Mouse (Mus musculus) cerebellum, adult 9-11 months (tissue): ENCODE measurements around the gene Ciita.
A peak's percentile ranks its signal among the peaks of the same experiment; 100 is the strongest.

Experiments
- DNase-seq: peaks from one replicate; pipeline ENCODE4 v3.0.0; 2022

The Ciita gene

GRCm38 (mm10) chr16:10520908-10521614 lies 41.2 kb downstream of the Ciita start:
- DNase-seq, result peak; percentile 69

GRCm38 (mm10) chr16:10522811-10523210 lies 43.0 kb downstream of the Ciita start:
- DNase-seq, result no peak

GRCm38 (mm10) chr16:10523650-10524049 lies 43.8 kb downstream of the Ciita start:
- no peak for DNase-seq

- DNase-seq, result no peak
Measured at GRCm38 (mm10) chr16:10524866-10525609, 45.2 kb downstream of the Ciita start.

- no peak for DNase-seq
Measured at GRCm38 (mm10) chr16:10525610-10525980, 45.7 kb downstream of the Ciita start.

- peak; percentile 65 for DNase-seq
Measured at GRCm38 (mm10) chr16:10527046-10527644, 47.3 kb downstream of the Ciita start.

GRCm38 (mm10) chr16:10528382-10528781 lies 48.5 kb downstream of the Ciita start:
- DNase-seq, result no peak

GRCm38 (mm10) chr16:10530179-10530578 lies 50.3 kb downstream of the Ciita start:
- no peak for DNase-seq

GRCm38 (mm10) chr16:10533781-10534180 lies 53.9 kb downstream of the Ciita start:
- no peak for DNase-seq

- DNase-seq, result peak; percentile 72
Measured at GRCm38 (mm10) chr16:10534567-10534966, 54.7 kb downstream of the Ciita start.

GRCm38 (mm10) chr16:10536323-10536722 lies 56.5 kb downstream of the Ciita start:
- no peak for DNase-seq

GRCm38 (mm10) chr16:10536961-10537360 lies 57.1 kb downstream of the Ciita start:
- no peak for DNase-seq

GRCm38 (mm10) chr16:10540763-10541597 lies 61.1 kb downstream of the Ciita start:
- peak; percentile 66 for DNase-seq

- DNase-seq, result peak; percentile 72
Measured at GRCm38 (mm10) chr16:10541598-10541930, 61.7 kb downstream of the Ciita start.

GRCm38 (mm10) chr16:10542266-10542665 lies 62.4 kb downstream of the Ciita start:
- DNase-seq, result peak; percentile 70

- peak; percentile 99 for DNase-seq
Measured at GRCm38 (mm10) chr16:10542698-10543365, 63.0 kb downstream of the Ciita start, which contains the start of gene Dexi. Dexi (minus strand) TSS chr16:10543054.

GRCm38 (mm10) chr16:10544995-10545622 lies 65.2 kb downstream of the Ciita start, which contains the start of gene Clec16a:
Clec16a (plus strand) TSS chr16:10545339.
- DNase-seq, result peak; percentile 97

- DNase-seq, result peak; percentile 67
Measured at GRCm38 (mm10) chr16:10546865-10547264, 67.0 kb downstream of the Ciita start.

- no peak for DNase-seq
Measured at GRCm38 (mm10) chr16:10548938-10549337, 69.1 kb downstream of the Ciita start.

GRCm38 (mm10) chr16:10549600-10549999 lies 69.7 kb downstream of the Ciita start:
- no peak for DNase-seq

- DNase-seq, result no peak
Measured at GRCm38 (mm10) chr16:10551592-10551991, 71.7 kb downstream of the Ciita start.

- DNase-seq, result no peak
Measured at GRCm38 (mm10) chr16:10553858-10554257, 74.0 kb downstream of the Ciita start.
